Mouse (Mus musculus) embryo, embryonic 11.5 days (tissue): ENCODE measurements around the gene Sp2.

ENCODE experiments used
- DNase-seq: peaks from one replicate; pipeline ENCODE4 v3.0.0-alpha.2; 2012; ENCODE audit warnings: low read depth, low spot score

Sp2 gene

DNA sequence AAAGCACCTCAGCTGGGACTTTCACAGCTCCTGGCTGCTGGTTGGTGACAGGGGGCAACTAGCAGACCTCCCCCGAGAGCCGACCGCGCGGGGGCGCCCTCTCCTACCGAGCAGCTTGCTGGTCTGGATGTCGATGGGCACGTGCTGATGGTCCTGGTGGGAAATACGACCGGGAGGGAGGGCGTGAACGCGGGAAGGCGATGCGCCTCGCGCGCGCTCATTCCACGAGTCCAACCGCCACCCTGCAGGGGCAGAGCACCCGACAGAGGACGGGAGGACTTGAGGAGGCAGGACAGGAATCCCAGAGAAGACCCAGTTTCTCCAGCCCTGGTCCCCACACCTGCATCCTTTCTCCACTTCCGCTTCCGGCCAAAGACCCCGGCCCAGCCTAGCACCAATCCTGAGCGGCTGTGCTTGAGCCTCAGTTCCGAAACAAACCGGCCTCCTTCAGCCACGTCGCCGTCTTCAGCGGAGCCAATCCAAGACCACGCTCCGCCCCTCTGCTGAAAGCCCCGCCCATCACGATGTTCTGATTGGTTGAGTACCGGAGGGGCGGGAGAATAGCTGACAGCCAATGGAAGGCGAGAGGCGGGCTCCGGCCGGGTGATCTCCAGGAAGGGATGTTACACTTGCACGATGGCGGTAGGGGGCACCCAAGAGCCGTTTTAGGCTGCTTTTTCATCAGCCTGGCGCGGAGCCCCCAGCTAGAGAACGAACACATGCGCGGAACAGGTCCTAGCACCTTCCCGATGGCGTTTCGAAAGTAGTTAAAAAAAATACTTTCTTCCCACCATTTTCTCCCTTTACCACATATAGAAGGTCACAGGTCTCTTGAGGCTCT lies 66.5 kb downstream of the Sp2 start, which contains the start of gene Cdk5rap3:
Gene Cdk5rap3 (minus strand): TSS at position 453 of the 841 bp plus-strand sequence.
- DNase-seq = peak; percentile 100

DNA sequence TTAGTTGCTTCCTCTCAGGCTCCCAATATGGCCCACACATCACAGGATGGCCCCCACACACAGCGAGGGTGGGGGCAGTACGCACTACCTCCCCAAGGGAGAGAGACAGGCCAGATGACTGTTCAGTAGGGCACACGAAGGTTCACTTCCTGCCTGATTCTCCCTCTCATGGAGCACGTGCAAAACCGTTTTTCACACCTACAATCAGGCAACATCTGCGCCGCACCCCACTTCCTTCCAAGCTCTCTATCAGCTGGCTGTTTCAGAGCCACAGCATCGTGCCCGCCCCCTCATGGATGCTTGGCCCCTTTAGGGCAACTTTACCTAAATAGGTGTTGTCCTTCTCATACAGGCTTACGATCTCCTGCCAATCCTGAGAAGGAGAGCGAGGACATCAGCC lies 70.1 kb downstream of the Sp2 start:
- DNase-seq = no peak

DNA sequence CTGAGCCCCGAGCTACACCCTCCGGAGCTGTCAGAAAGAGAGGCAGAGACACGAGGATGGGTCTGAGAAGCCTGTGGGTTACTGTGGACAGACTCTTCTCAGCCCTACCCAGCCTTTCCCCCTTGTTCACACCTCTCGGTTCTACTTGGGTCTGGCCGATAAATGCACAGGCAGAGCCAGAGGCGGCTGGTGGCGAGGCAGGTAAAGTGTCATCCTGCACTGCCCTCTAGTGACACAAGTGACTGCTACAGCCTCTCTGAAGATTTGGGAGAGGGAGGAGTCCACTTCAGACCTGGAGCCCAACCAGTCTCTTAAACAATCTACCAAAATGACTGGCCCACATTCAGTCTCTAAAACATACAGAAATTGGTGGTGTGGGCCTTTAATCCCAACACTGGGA lies 72.8 kb downstream of the Sp2 start:
- peak; percentile 68 for DNase-seq

DNA sequence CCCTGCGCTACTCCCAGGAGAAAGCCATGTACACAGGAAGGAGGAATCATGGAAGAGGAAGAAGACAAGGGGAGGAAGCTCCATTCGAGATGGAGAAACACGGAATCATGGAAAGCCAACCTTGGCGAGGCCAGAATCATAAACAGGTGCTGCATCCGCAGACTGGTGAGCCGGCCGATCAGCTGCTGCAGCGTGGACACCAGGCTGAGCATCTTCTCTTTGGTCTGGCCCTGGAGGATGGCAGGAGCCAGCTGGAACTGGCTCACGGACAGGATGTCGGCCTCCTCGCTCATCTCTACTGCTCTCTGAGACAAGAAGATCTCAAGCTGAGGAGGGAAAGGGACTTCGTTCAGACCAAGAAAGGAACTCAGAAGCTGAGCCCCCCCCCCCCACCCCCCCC lies 74.2 kb downstream of the Sp2 start:
- DNase-seq = no peak

DNA sequence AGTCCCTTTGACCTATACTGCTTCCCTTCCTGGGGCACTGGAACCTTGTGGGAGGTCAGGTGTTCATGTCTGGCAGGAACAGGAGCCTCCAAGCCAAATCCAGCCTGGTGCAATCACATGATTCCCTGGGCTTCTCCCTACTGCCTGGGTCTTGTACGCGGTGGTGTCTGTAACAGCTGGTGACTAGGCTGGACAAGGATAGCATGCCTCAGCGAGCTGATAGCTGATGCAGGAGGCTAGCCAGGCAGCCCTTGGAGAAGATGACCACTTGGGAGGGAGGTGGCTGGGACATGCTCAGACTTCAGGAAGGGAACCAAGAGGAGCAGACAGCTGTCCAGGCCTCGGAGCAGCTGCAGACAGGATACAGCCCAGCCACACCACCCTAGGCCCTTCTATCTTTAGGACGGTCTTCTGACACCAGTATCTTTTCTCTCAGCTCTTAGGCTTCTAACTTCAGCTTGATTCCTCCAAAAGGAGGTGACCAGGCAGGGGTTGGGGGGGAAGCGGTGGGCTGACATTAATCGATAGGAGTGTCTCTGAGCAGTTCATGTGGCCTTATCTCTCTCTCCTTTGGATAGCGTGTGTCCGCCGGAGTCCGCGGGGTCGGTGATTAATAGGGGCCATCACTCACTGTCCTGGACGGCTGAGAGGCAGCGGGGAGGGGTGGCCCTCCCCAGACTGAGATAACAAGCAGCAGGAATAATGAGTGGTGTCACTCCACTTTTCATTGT lies 76.2 kb downstream of the Sp2 start:
- no peak for DNase-seq
